Mouse (Mus musculus) midbrain, embryonic 14.5 days (tissue): Measurements from ENCODE around the gene Col4a5. TPM values are rescaled to one million over a fixed set of nuclear protein-coding genes. Genes with fewer than 3 reads are reported as not detected.
A peak's percentile ranks its signal among the peaks of the same experiment; 100 is the strongest.

Experiments
- ATAC-seq: fragments of 200-750 bp; cut with Nextera tagmentation; 2 replicates; pipeline ENCODE4 v1.8.0; 2017; ENCODE audit warnings: moderate number of reproducible peaks, moderate library complexity; ENCODE audit not compliant: low FRiP score, low TSS enrichment
- DNase-seq: peaks from one replicate; pipeline ENCODE4 v3.0.0-alpha.2; 2015
- H3K27ac ChIP-seq: fragments of 300-500 bp; sonication (generic); replicated peaks from 2 replicates; pipeline ENCODE4 v1.5.1; 2014; ENCODE audit warnings: mild to moderate bottlenecking, low read depth, low read length, moderate library complexity
- H3K27me3 ChIP-seq: fragments of 300-500 bp; sonication (generic); 2 replicates; pipeline ENCODE4 v1.6.1; 2014; ENCODE audit warnings: low read length, control low read depth, mixed read lengths; ENCODE audit not compliant: control insufficient read depth, insufficient read depth
- H3K36me3 ChIP-seq: fragments of 300-500 bp; sonication (generic); 2 replicates; pipeline ENCODE4 v1.6.1; 2014; ENCODE audit warnings: low read length, control low read depth; ENCODE audit not compliant: control insufficient read depth, insufficient read depth
- H3K4me1 ChIP-seq: fragments of 300-500 bp; sonication (generic); 2 replicates; pipeline ENCODE4 v1.6.1; 2014; ENCODE audit warnings: mild to moderate bottlenecking, antibody characterized with exemption, low read length, control low read depth; ENCODE audit not compliant: control insufficient read depth, insufficient read depth
- H3K4me2 ChIP-seq: fragments of 300-500 bp; sonication (generic); 2 replicates; pipeline ENCODE4 v1.6.1; 2014; ENCODE audit warnings: mild to moderate bottlenecking, low read length, moderate library complexity
- H3K4me3 ChIP-seq: fragments of 300-500 bp; sonication (generic); replicated peaks from 2 replicates; pipeline ENCODE4 v1.5.1; 2014; ENCODE audit warnings: low read depth, low read length
- H3K9ac ChIP-seq: fragments of 300-500 bp; sonication (generic); replicated peaks from 2 replicates; pipeline ENCODE4 v1.6.1; 2014; ENCODE audit warnings: mild to moderate bottlenecking, low read length, moderate library complexity
- H3K9me3 ChIP-seq: fragments of 300-500 bp; sonication (generic); 2 replicates; pipeline ENCODE4 v1.6.1; 2016; ENCODE audit warnings: low read length, control low read depth, mixed read lengths; ENCODE audit not compliant: control insufficient read depth
- WGBS: fragments of 180-500 bp; shearing (Covaris S2); extraction: QIAGEN DNeasy Blood & Tissue Kit; methylation state at CpG from one replicate; pipeline ENCODE4 v1.1.7; 2014; 5-methylcytosine and 5-hydroxymethylcytosine counted together
- polyA plus RNA-seq: library from polyadenylated mRNA; unstranded; fragments of >200 nt; fragmentation: Nextera tagmentation; extraction: Ambion mirVana; gene quantifications from 2 replicates; pipeline ENCODE4 v1.2.1, GENCODE M21; 2014

Gene Col4a5
- polyA plus RNA-seq, result 3.6 and 12.4 TPM in 2 replicates

GRCm38 (mm10) chrX:141475110-141475509 is at the start of gene Col4a5:
Gene Col4a5 (plus strand): TSS chrX:141475385.
- peaks cover 4% of the 10 kb centered on the region; the same call in 1 of the 2 replicates for H3K27me3 ChIP-seq
- peak within 1 kb of the TSS; percentile 37 for H3K9ac ChIP-seq
- peak; percentile 82 for DNase-seq
- peak within 1 kb of the TSS; percentile 66 for H3K4me2 ChIP-seq
- H3K9me3 ChIP-seq, result no peaks in the 10 kb centered on the region
- H3K27ac ChIP-seq, result no peak within 1 kb of the TSS
- ATAC-seq, result peak; percentile 72; the same call in 1 of the 2 replicates
- peak within 1 kb of the TSS; percentile 37 for H3K4me3 ChIP-seq
- H3K36me3 ChIP-seq, result no peaks in the 10 kb centered on the region
- WGBS, result 16% methylated on average over 12 of the region's 13 CpGs
- no peaks in the 10 kb centered on the region for H3K4me1 ChIP-seq

GRCm38 (mm10) chrX:141436780-141437179 is 38.4 kb upstream of the Col4a5 start:
- 88% methylated on average over 6 of the region's 6 CpGs for WGBS
- no peaks in the 10 kb centered on the region for H3K36me3 ChIP-seq
- no peaks in the 10 kb centered on the region for H3K4me1 ChIP-seq
- no peak overlapping the region for H3K4me3 ChIP-seq
- no peaks in the 10 kb centered on the region for H3K9me3 ChIP-seq
- DNase-seq (no peak), ATAC-seq (no peak)
- no peak overlapping the region for H3K27ac ChIP-seq
- no peaks in the 10 kb centered on the region for H3K27me3 ChIP-seq
- no peak overlapping the region for H3K9ac ChIP-seq
- H3K4me2 ChIP-seq, result no peak overlapping the region

- Histone ChIP-seq H3K4me2 (no peak overlapping the region), H3K27me3 (no peaks in the 10 kb centered on the region), H3K4me3 (no peak overlapping the region), H3K9me3 (no peaks in the 10 kb centered on the region), H3K27ac (no peak overlapping the region), H3K9ac (no peak overlapping the region), H3K4me1 (no peaks in the 10 kb centered on the region), H3K36me3 (no peaks in the 10 kb centered on the region)
- WGBS, result 69% methylated on average over 2 of the region's 2 CpGs
- ATAC-seq, result no peak
- no peak for DNase-seq
Observed at GRCm38 (mm10) chrX:141439423-141439822, 35.8 kb upstream of the Col4a5 start.

GRCm38 (mm10) chrX:141447936-141448335 is 27.2 kb upstream of the Col4a5 start:
- DNase-seq (no peak), ATAC-seq (no peak)
- no peak overlapping the region for H3K4me2 ChIP-seq
- no peak overlapping the region for H3K9ac ChIP-seq
- no peaks in the 10 kb centered on the region for H3K4me1 ChIP-seq
- no peaks in the 10 kb centered on the region for H3K9me3 ChIP-seq
- 74% methylated on average over 1 of the region's 1 CpGs for WGBS
- peaks cover 6% of the 10 kb centered on the region; the same call in 1 of the 2 replicates for H3K27me3 ChIP-seq
- H3K36me3 ChIP-seq, result no peaks in the 10 kb centered on the region
- H3K27ac ChIP-seq, result no peak overlapping the region
- H3K4me3 ChIP-seq, result no peak overlapping the region

- Histone ChIP-seq H3K9me3 (no peaks in the 10 kb centered on the region), H3K4me3 (peak within 1 kb of the TSS; percentile 37), H3K9ac (no peak within 1 kb of the TSS), H3K36me3 (no peaks in the 10 kb centered on the region), H3K27me3 (peaks cover 4% of the 10 kb centered on the region; the same call in 1 of the 2 replicates), H3K4me2 (peak within 1 kb of the TSS; percentile 66), H3K4me1 (no peaks in the 10 kb centered on the region), H3K27ac (no peak within 1 kb of the TSS)
- ATAC-seq (no peak), DNase-seq (peak; percentile 30)
- 14% methylated on average over 16 of the region's 16 CpGs for WGBS
Observed at GRCm38 (mm10) chrX:141473470-141474302, 1.5 kb upstream of the Col4a5 start, which contains the start of gene Col4a6. Gene Col4a6 (minus strand): TSS chrX:141474076.

- Histone ChIP-seq H3K27ac (no peak overlapping the region), H3K4me1 (no peaks in the 10 kb centered on the region), H3K27me3 (peaks cover 4% of the 10 kb centered on the region; the same call in 1 of the 2 replicates), H3K4me2 (peak overlapping the region; percentile 66), H3K9me3 (no peaks in the 10 kb centered on the region), H3K36me3 (no peaks in the 10 kb centered on the region), H3K4me3 (peak overlapping the region; percentile 37), H3K9ac (peak overlapping the region; percentile 37)
- 18% methylated on average over 14 of the region's 14 CpGs for WGBS
- ATAC-seq (peak; percentile 43; the same call in 1 of the 2 replicates), DNase-seq (peak; percentile 11)
Observed at GRCm38 (mm10) chrX:141475566-141476327, 562 bp downstream of the Col4a5 start.

GRCm38 (mm10) chrX:141494545-141494944 is 19.4 kb downstream of the Col4a5 start:
- no peaks in the 10 kb centered on the region for H3K9me3 ChIP-seq
- WGBS, result 62% methylated on average over 4 of the region's 4 CpGs
- ATAC-seq, result no peak

GRCm38 (mm10) chrX:141503125-141503524 is 27.9 kb downstream of the Col4a5 start:
- 91% methylated on average over 1 of the region's 1 CpGs for WGBS
- ATAC-seq (no peak), DNase-seq (peak; percentile 35)
- H3K27me3 ChIP-seq, result no peaks in the 10 kb centered on the region
- no peaks in the 10 kb centered on the region for H3K4me1 ChIP-seq
- H3K4me3 ChIP-seq, result no peak overlapping the region
- no peak overlapping the region for H3K9ac ChIP-seq
- H3K4me2 ChIP-seq, result no peak overlapping the region
- no peaks in the 10 kb centered on the region for H3K9me3 ChIP-seq
- H3K36me3 ChIP-seq, result no peaks in the 10 kb centered on the region
- H3K27ac ChIP-seq, result no peak overlapping the region

More at GRCm38 (mm10) chrX:141494545-141494944, 19.4 kb downstream of the Col4a5 start:
- H3K4me2 ChIP-seq, result no peak overlapping the region
- no peaks in the 10 kb centered on the region for H3K4me1 ChIP-seq
- no peak overlapping the region for H3K4me3 ChIP-seq
- H3K27ac ChIP-seq, result no peak overlapping the region
- no peak for DNase-seq
- no peaks in the 10 kb centered on the region for H3K36me3 ChIP-seq
- no peak overlapping the region for H3K9ac ChIP-seq
- peaks cover 3% of the 10 kb centered on the region; the same call in 1 of the 2 replicates for H3K27me3 ChIP-seq
